Mouse (Mus musculus) heart, adult 18-20 months (tissue): ENCODE measurements around the gene Bend3. TPM values are rescaled to one million over a fixed set of nuclear protein-coding genes. Genes with fewer than 3 reads are reported as not detected.

ENCODE experiments used
- DNase-seq, 2 experiments: peaks; one replicate each; pipeline ENCODE4 v3.0.0; 2021 to 2022; ENCODE audit warnings: mixed read lengths in 1 of 2
- long read RNA-seq, 2 experiments: library from polyadenylated mRNA; stranded (forward); transcript quantifications; one replicate each; pipeline ENCODE4 v2.0.0; 2021
- total RNA-seq, 2 experiments: library from RNA; stranded (reverse); gene quantifications; 2 replicates each; pipeline ENCODE4 v1.2.3; 2021

Gene Bend3
- 1 to 10 TPM; 4.0 to 4.2 TPM for total RNA-seq
- long read RNA-seq, experiment 1: 0 reads
- long read RNA-seq, experiment 2, partial matches to known transcripts: 0 of 1 reads
- long read RNA-seq, experiment 2, other reads (novel, unspliced or antisense): 1 of 1 reads

DNA sequence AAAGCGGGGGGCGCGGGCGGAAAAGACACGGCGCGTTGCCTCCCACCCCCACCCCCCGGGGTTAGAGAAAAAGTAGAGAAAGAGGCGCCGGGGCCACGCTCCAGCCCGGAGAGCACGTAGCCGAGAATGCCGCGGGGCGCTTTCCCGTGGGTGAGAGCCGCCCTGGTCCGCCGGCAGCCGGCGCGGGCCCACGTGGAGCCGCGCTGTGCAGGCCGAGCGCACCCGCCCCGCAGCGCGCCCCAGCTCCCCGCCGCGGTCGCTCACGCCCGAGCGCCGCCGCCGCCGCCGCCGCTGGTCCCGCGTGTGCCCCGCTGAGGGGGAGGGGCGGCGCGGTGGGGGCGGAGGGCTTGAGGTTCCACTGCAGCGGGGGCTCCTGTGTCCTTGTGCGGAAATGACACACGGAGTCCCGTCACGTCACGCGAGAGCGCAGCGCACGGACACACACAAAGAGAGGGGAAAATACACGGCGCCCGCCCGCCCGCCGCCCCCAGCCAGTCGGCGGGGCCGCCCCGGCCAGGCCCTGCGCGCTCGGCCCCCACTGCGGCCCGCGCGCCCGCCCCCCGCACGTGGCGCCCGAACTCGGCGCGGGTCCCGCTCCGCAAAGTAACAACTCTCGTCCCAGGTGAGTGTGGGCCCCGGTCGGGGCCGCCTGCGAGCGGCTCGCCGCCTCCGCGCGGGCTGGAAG is at the start of gene Bend3:
TSS of gene Bend3 (plus strand) at position 81 of the 685 bp plus-strand sequence.
- peak; percentile 59 to 69 for DNase-seq

- DNase-seq: no peak
Measured at GRCm38 (mm10) chr10:43430606-43431005, 48.0 kb upstream of the Bend3 start.

GRCm38 (mm10) chr10:43434326-43434725 is 44.3 kb upstream of the Bend3 start:
- no peak for DNase-seq

GRCm38 (mm10) chr10:43435757-43436156 is 42.9 kb upstream of the Bend3 start:
- no peak for DNase-seq

DNA sequence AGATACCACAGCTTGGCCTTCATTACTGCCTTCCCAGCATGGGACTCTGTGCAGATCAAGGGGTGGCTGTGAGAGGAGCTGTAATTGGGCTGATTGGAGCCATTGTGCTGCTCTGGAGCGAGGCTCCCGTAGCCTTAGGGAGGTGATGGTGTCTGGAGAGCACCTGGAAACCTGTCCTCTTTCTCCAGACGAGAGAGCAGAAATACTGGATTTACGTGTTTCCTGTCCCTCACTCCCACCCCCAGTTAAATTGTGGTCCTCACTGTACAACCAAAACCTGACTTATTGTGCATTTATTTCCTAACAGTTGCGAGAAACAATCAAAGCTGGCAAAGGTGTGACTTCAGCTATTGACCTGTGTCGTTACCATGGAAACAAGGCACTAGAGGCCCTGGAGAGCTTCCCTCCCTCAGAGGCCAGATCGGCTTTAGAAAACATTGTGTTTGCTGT is 39.1 kb upstream of the Bend3 start:
- DNase-seq: no peak

DNA sequence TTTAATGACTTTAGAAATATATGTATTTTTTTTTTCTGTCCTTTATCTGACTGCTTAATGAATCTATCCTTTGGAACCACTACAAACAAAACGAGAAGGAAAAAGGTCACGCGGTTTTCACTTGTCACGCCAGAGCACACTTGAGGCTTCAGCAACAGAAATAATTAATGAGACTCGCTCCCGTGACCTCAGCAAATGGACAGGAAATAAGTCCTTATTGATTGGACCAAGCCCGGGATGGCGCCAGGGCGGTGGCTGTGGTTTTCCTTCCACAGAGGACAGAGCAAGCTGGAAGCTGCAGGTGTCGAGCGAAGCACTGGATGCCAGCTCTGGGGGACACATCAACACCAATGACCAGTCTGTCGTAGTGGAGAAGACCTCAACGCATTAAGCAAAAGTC is 38.6 kb upstream of the Bend3 start:
- no peak for DNase-seq

DNA sequence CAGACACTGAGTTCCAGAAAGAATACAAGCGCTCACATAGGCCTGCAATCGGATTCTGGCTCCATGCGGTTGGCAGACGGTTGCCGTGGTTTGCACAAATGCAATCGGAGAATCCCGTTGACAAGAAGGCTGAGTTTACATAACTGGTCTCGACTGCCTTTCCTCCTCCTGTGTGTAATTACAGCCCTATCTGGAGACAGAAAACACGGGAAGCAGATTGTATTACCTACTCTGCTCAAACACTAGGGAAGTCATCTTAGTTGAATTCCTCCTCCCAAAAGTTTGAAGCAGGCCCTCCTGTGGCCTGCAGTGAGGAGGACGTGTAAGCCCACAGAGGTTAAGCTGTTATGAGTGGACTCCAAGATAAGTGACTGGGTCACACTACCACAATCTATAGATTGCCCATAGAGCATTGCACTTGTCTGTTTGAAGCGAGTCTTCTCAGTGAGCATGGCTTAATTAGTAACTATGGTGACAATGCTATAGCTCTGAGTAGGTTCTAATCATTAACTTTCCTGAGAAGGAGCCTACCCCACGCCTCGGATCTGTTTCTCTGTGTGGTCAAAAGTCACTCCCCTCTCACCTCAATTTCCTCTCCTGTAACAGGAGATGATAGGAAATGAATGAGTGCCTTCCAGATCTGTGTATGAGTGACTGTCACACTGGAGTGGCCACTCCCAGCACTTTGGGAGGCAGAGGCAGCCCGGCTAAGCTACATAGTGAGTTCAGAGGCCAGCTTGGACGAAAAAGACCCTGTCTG is 37.5 kb upstream of the Bend3 start:
- no peak for DNase-seq

- no peak for DNase-seq
Measured at GRCm38 (mm10) chr10:43448656-43449055, 30.0 kb upstream of the Bend3 start.

DNA sequence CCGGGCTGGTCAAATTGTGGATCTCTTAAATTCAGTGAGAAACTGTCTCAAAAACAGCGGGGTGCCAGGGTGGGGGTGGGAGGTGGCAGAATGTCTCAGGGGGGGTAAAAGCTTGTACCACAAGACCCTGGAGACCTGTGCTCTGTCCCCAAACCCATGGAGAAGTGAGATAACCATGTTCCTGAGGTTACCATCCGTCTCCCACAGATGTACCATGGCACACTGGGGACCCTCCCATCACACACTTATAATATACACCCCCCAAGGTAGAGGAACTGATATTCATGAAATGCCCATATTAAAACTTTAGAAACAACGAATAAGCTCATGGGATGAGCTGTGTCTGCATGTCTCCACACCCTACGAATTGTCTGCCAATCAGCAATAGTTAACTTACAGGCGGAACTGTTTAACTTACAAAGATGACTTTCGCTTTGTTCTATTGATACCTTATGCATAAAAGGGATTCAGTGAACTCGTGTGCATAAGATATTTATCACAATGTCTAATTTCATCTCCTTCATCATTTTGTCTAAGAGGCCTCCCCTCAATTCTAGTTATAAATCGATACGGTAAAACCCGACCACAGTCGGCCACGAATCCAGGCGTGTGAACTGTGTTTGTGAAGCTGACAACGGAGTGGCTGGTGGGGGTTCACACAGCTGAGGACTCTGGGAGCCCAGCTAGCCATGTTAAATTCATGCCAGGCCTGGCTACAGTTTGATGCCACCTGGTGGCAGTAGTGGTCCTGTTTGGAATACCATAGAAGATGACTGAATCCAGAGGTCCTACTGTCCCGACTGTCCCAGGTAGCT is 26.6 kb upstream of the Bend3 start:
- peak; percentile 74 to 81 for DNase-seq

DNA sequence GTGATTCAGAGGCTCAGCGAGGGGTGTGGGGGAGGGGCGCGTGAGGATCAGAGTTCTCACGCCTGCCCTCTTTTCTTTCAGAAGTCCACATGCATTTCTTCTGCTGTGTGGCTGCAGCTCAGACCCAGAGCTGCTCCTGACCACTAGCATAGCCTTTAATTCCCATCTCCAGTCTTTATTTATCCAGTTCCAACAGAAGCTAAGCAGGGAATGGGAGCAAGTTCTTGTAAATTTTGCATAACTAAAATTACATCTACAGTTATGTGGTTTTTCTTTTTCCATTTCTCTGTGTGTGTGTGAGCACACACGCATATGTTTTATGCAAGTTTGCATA is 26.0 kb upstream of the Bend3 start:
- no peak for DNase-seq

DNA sequence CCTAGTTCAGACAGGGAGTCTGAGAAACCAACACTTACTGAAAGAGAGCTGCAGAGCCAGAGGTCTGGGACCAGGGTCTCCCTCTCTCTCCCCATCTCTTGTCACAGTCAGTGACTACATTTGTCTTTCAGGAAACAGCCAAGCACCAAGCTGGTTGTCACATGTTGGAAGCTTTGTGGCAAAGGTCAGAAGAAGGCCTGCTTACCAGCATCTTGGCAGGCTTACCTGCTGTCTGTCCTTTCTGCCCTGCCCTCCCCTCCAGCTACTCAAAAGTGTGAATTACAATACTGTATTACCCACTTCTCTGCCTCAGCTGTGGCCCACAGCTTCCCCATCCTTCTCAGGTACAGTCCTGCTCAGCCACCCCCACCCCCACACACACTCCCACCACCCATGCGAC is 24.4 kb upstream of the Bend3 start:
- peak; percentile 19 to 23 for DNase-seq

- peak; percentile 71 to 72 for DNase-seq
Measured at GRCm38 (mm10) chr10:43454671-43455070, 24.0 kb upstream of the Bend3 start.

DNA sequence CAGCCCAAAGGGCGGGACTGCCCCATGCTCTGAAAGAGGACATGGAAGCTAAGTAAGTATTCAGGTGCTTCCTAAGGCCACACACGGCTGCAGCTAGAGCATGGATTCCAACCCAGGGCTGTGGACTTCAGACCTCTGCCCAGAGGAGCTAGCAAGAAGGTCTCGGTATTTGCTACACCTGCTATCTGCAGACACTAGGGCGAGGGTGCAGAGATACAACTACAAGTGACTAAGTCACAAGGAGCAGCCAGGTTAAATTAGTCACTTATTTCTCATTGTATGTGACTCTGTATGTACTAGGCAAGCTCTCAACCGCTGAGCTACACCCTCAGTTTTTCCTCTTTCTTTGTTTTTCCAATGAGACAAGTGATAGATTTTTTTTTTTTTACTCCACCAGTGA is 15.8 kb upstream of the Bend3 start:
- DNase-seq: no peak

- no peak for DNase-seq
Measured at GRCm38 (mm10) chr10:43463227-43463626, 15.4 kb upstream of the Bend3 start.

GRCm38 (mm10) chr10:43466223-43466622 is 12.4 kb upstream of the Bend3 start:
- no peak for DNase-seq

GRCm38 (mm10) chr10:43467659-43468058 is 11.0 kb upstream of the Bend3 start:
- DNase-seq: no peak

- no peak for DNase-seq
Measured at GRCm38 (mm10) chr10:43468293-43468692, 10.3 kb upstream of the Bend3 start.

DNA sequence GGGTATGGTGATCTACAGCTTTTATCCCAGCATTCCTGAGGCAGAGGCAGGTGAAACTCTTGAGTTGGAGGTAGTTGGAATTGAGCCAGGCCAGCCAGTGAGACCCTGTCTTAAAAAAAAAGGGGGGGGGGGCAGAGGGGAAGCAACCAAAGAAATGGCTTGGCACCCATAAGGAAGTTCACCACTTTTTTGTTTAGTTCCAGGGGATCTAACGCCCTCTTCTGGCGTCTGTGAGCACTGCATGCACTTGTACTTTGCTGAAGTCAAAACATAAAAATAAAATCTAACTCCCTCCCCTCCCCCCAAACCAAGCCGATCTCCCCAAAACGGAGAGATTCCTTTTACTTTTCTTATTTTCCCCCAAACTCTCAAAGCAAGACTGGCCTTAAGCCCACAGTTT is 3.3 kb upstream of the Bend3 start:
- no peak for DNase-seq

DNA sequence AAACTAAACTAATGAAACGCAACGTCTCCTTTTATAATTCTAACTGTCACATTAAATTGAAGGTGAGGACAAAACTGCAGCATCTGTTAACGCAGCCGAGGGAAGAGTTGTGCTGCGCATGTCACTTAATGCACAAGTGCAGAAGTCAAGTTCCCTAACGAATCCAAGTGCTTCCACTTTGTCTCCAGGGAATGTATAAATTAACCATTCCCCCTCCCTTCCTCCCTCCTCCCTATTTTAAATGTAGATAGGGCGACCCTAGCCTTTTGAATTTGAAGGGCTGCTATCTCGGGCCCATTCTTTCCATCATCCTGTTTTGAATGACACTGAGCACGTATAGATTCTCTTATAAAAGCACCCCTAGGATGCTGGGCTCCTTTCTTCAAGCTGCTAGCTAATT is 1.2 kb upstream of the Bend3 start:
- no peak for DNase-seq

DNA sequence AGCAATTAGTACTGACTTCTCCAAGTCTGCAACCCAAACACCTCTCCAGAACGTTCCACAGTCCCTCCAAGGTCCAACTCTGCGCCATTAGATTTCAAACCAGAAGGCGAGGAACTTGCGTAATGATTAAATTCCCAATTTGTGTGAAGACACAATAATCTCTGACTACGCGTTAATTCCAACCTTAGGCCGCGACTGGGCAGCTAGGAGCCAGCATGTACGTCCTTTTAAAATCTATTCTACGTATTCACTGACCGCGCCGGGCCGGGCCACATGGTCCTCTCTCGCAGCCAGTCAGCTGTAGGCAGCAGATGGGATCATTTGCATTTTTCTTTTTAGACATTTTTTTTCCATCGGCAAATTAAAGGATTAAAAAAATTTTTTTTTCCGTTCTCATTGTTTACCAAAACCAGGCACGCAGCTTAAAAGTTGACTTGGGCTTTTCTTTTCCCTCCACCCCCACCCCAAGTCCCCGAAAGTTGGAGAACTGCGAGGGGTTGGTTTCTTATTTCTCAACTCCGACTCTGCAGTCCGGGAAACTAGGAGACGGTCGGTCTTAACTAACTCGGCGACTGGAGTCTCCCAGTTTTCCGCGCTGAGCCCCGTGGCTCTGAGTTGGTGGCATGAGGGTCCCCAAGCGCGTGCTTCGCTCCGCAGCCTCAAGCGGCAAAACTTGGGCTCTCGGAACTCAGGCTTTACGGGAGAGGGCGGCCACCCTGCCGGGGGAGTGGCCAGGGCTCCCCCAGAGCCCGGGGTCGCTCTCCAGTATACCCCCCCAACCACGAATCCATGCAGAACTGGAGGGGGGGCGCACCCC is 558 bp upstream of the Bend3 start:
- DNase-seq: peak; percentile 66 to 71

- peak; percentile 85 to 94 for DNase-seq
Measured at GRCm38 (mm10) chr10:43479436-43480157, 966 bp downstream of the Bend3 start.
